Mouse (Mus musculus) embryonic fibroblast, embryonic 13.5 days (primary cell): ENCODE measurements around the gene 5730522E02Rik. TPM values are rescaled to one million over a fixed set of nuclear protein-coding genes. Genes with fewer than 3 reads are reported as not detected.

ENCODE experiments used
- H3K27ac ChIP-seq: 2 replicates; pipeline ENCODE4 v1.5.1; 2012; ENCODE audit warnings: low read length, control low read depth, inconsistent platforms; ENCODE audit not compliant: insufficient read depth
- H3K4me1 ChIP-seq: 2 replicates; pipeline ENCODE4 v1.6.1; 2011; ENCODE audit warnings: low read length; ENCODE audit not compliant: control insufficient read depth, insufficient read depth
- H3K4me3 ChIP-seq: 2 replicates; pipeline ENCODE4 v1.5.1; 2011; ENCODE audit warnings: mild to moderate bottlenecking, control low read depth, low read length; ENCODE audit not compliant: insufficient read depth
- CTCF ChIP-seq: IDR thresholded peaks from 2 replicates; pipeline ENCODE4 v1.5.1; 2011; ENCODE audit warnings: mild to moderate bottlenecking, control low read depth, low read length, moderate library complexity, borderline replicate concordance; ENCODE audit not compliant: insufficient read depth
- POLR2A ChIP-seq: IDR thresholded peaks from 2 replicates; pipeline ENCODE4 v1.6.1; 2011; ENCODE audit warnings: low read depth, mild to moderate bottlenecking, control low read depth, low read length, moderate library complexity
- polyA plus RNA-seq: library from polyadenylated mRNA; stranded (reverse); fragments of >200 nt; gene quantifications from 2 replicates; pipeline ENCODE4 v1.2.4, GENCODE M21; 2011; ENCODE audit warnings: low read depth; ENCODE audit not compliant: missing spikeins, insufficient read length

The 5730522E02Rik gene
- polyA plus RNA-seq, 1 experiment: not detected

GRCm38 (mm10) chr11:25702791-25703190 lies 507.8 kb downstream of the 5730522E02Rik start:
- TF ChIP-seq CTCF: no peak
- no peak for TF ChIP-seq POLR2A
- Histone ChIP-seq H3K4me1 (no peaks in the 10 kb centered on the region), H3K27ac (no peak overlapping the region), H3K4me3 (no peak overlapping the region)

- TF ChIP-seq CTCF (no peak), POLR2A (no peak)
- no peak overlapping the region for H3K4me3 ChIP-seq
- H3K4me1 ChIP-seq: no peaks in the 10 kb centered on the region
- no peak overlapping the region for H3K27ac ChIP-seq
Observed at GRCm38 (mm10) chr11:25697508-25698193, 512.9 kb downstream of the 5730522E02Rik start.

GRCm38 (mm10) chr11:25696168-25696567 lies 514.4 kb downstream of the 5730522E02Rik start:
- no peak overlapping the region for H3K27ac ChIP-seq
- H3K4me3 ChIP-seq: no peak overlapping the region
- TF ChIP-seq CTCF (no peak), POLR2A (no peak)
- H3K4me1 ChIP-seq: no peaks in the 10 kb centered on the region

- Histone ChIP-seq H3K4me1 (no peaks in the 10 kb centered on the region), H3K27ac (no peak overlapping the region), H3K4me3 (no peak overlapping the region)
- TF ChIP-seq POLR2A (no peak), CTCF (no peak)
Observed at GRCm38 (mm10) chr11:25684731-25685130, 525.8 kb downstream of the 5730522E02Rik start.

GRCm38 (mm10) chr11:25679856-25680255 lies 530.7 kb downstream of the 5730522E02Rik start:
- no peak for TF ChIP-seq CTCF
- TF ChIP-seq POLR2A: no peak
- H3K4me3 ChIP-seq: no peak overlapping the region
- no peaks in the 10 kb centered on the region for H3K4me1 ChIP-seq

GRCm38 (mm10) chr11:25674194-25674593 lies 536.4 kb downstream of the 5730522E02Rik start:
- H3K4me3 ChIP-seq: no peak overlapping the region
- peaks cover 4% of the 10 kb centered on the region for H3K4me1 ChIP-seq
- TF ChIP-seq POLR2A: no peak
- TF ChIP-seq CTCF: no peak
- H3K27ac ChIP-seq: no peak overlapping the region

More at GRCm38 (mm10) chr11:25679856-25680255, 530.7 kb downstream of the 5730522E02Rik start:
- no peak overlapping the region for H3K27ac ChIP-seq

- H3K27ac ChIP-seq: no peak overlapping the region
- peaks cover 5% of the 10 kb centered on the region for H3K4me1 ChIP-seq
- no peak overlapping the region for H3K4me3 ChIP-seq
- TF ChIP-seq POLR2A (no peak), CTCF (no peak)
Observed at GRCm38 (mm10) chr11:25670018-25670417, 540.5 kb downstream of the 5730522E02Rik start.

GRCm38 (mm10) chr11:25664562-25665104 lies 545.9 kb downstream of the 5730522E02Rik start:
- H3K27ac ChIP-seq: no peak overlapping the region
- H3K4me1 ChIP-seq: peaks cover 3% of the 10 kb centered on the region; the same call in 1 of the 2 replicates
- H3K4me3 ChIP-seq: no peak overlapping the region
- TF ChIP-seq POLR2A (no peak), CTCF (no peak)

GRCm38 (mm10) chr11:25646282-25646681 lies 564.3 kb downstream of the 5730522E02Rik start:
- H3K4me3 ChIP-seq: no peak overlapping the region
- TF ChIP-seq POLR2A (no peak), CTCF (no peak)
- no peak overlapping the region for H3K27ac ChIP-seq
- H3K4me1 ChIP-seq: no peaks in the 10 kb centered on the region
